Mouse (Mus musculus): ENCODE measurements around the gene Ankrd17. TPM values are rescaled to one million over a fixed set of nuclear protein-coding genes. Genes with fewer than 3 reads are reported as not detected.
"Not testable (repeated sequence)": the region's sequence is repeated elsewhere in the genome, so short reads cannot be mapped to it uniquely, and the experiment has no call there.

The Ankrd17 gene
- total RNA-seq, 2 experiments from 2014 or later, result 106 to 117 TPM

DNA sequence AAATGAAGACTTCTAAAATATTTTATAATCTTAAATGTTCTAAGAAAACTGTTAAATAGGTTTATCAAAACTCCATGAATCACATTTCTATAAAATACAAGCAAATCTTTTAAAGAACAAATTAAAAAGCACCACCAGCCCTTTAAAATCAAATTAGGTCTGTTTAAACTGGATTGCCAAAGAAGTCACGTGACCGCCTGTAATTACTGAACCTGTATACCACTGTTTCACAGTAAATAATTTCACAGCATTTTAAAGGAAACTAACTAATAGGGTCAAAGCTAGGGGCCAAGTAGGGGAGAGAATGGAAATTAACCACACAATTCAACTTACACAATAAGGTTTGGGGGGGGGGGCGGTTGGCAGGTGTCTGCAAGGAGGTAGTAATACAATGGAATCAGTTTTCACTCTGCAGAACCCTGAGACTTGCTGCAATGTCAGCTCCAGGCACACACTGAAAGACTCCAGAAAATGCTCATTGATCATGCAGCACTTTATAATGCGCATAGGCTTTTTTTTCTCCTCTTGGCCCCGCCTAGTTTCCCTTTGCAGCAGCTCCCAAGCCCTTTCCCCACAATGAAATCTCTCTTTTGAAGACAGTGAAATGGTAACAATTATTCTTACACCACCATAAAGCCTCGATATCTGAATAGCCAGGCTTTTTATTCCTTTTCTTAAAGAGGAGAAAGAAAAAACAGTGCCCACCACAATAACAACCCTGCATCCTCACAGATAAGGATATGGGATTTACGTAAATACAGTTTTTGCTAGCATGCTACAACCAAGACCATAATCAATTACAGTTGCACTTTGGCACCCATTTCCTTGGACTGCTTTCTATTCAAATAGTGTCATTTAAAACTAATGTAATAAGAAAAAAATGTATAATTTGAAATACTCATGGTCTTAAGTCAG is 27.9 kb downstream of the Ankrd17 start:
- DNase-seq, result no peak

DNA sequence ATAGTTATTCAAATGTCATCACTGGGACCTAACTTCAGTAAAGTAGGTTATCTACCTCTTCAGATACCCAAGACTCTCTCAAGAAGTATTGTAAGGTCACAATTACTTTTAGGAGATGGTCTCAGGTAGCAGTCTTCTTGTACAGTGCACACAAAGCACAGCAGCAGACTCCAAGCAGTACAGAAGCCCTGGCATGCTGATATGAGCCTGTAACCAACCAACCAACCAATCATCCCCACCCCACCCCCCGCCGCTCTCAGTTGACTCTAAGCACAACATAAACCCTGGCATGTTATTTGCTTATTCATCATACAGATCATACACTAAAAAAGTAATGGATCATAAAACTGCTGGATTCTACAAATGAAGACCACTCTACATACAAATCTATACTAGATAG is 33.9 kb downstream of the Ankrd17 start:
- no peak for DNase-seq

DNA sequence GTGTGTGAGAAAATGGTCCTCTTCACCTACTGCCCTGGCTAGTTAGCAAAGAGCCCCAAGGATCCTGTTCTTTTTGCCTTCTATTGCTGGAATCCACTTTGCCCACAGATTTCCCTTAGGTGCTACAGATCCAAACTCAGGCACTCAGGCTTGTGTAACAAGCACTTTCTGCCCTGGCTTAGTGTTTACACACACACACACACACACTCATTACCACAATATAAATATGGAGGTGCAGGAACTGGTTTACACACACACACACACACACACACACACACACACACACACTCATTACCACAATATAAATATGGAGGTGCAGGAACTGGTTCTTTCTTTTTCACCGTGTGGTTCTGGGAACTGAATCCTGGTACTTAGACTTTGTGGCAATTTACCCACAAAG is 35.3 kb downstream of the Ankrd17 start:
- no peak for DNase-seq

DNA sequence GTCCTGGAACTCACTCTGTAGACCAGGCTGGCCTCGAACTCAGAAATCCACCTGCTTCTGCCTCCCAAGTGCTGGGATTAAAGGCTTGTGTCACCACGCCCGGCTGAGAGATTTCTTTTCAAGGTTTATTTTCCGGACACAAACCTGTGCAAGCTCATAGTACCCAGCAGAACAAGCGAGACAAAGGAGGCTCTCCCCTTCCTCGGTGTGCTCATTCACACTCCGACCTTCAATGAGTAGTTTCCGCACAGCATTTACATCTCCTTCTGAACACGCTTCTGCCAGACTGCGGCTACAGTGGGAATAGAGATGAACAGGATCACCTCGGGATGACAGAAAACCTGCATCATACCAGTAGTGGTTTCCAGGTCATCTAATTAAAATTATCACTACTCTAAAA is 68.0 kb downstream of the Ankrd17 start:
- no peak for DNase-seq

DNA sequence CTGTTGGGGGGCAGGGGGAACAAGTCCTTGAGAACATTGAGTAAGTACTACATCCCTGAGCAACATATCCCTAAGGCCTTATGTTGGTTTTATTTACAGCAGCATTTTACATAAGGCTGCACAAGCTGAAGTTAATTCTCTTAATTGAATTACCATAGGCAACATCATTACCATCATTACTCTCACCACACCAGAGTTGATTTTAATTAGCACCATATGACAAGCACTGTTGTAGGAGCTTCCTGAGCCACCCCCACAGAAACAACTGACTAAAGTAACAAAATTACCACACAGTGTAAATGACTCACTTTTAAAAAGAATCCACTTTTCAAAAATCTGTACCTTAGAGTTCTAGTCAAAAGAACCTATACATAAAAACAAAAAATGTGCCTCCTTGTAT is 76.5 kb downstream of the Ankrd17 start:
- DNase-seq, result no peak

DNA sequence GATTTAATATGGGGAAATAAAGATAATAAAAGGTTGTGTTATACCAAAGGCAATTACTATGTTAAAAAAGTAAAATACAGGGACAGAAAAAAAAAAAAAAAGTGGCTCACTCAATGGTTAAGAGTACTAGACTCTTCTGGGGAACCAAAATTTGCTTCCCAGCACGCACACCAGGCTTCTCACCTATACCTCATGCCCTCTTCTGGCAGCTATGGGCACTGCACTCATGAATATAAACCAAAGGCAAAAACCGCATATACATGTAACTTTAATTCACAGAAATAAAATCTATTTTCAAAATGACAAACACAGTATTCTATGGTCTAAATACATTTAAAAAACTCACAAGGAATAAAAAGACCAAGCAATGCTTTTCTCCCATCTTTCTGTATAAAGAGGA is 79.8 kb downstream of the Ankrd17 start:
- no peak for DNase-seq

DNA sequence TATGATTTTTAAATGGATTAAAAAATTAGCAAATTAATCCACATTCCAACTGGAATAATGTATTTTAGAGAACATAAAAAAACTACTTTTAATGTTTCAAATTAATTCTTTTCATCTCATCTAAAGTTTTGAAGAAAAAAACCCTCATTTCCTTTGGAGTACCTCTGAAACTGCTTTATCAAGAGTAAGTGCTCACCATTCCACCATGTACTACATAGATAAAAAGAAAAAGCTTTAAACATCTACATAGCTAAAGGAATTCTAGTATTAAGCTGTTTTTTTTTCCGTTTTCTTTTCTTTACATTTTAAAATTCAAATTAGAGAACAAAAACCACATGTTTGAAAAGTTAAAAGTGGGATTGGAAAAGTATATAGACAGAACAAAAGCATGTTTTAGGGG is 86.3 kb downstream of the Ankrd17 start:
- no peak for DNase-seq

DNA sequence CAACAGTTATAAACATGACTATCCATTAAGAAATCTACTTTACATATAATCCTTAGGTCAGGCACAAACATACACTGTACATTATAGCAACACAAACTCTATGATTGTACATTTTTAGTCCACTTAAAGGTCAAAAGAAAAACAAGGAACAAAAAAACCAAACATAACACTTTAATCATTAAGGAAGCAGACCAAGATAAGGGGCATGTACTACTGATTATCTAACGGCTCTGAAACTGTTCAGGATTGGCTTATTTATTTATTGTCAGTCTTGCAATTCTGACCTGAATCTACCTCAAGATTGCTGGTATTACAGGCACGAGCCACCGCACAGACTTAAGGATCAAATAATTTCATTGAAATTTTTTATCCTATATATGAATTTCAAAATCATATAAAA is 87.0 kb downstream of the Ankrd17 start:
- no peak for DNase-seq

DNA sequence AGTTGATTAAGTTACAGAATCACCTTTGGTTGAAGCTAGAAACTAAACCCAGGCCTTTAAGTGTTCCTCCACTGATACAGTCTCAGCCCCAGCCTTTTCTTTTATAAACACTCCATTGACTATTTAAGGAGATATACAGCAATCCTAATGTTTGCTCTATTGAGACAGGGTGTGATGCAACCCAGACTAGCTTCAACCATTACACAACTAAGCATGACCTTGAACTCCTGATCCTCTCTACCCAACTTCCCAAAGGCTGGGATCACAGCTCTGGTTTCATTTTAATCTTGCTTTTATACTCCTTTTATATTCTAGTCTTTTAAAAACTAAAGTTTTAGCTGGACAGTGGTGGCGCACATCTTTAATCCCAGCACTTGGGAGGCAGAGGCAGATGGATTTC is 88.9 kb downstream of the Ankrd17 start:
- no peak for DNase-seq

DNA sequence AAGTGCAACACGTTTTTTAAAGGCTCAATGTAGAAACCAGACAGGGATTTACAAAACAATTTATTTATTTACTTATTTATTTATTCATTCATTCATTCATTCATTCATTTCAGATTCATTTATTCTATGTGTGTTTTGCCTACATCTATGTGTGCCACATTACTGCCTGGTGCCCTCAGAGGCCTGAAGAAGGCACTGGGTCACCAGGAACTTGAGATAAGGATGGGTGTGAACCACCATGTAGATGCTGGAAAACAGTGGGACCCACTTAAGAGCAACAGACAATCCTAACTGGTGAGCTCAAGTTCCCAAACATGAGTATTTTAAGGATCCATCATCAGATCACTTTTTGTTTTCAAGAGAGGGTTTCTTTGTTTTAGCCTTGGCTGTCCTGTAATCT is 91.6 kb downstream of the Ankrd17 start:
- DNase-seq, result no peak

DNA sequence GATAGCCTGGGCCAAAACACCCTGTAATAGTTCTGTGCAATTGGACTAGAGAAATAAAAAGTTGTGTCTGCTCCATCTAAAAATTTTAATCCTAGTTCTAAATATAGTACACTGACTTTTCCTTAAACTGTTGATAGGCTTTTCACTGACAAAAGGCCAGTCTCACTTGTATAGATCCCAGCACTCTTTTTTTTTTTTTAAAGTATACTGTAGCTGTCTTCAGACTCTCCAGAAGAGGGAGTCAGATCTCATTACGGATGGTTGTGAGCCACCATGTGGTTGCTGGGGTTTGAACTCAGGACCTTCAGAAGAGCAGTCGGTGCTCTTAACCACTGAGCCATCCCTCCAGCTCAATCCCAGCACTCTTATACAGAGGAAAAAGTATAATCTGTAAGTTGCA is 104.1 kb downstream of the Ankrd17 start:
- not testable (repeated sequence) for DNase-seq

DNA sequence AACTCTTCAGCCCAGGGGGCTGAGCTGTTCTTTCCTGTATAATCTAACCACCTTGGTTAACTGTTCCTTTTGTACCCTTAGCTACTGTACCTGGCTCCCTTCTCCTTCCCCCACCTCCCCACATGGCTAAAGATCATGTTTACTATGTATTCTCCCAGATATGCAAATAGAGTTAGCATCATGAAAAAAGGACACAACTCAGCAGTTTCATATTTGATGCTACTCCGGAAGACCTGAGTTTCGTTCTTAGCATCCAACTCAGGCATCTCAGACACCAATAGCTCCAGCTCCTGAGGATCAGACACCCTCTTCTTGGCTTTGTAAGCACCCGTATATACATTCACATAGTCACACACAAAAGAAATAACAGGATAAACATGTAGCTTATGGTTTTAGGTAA is 109.4 kb downstream of the Ankrd17 start:
- no peak for DNase-seq

DNA sequence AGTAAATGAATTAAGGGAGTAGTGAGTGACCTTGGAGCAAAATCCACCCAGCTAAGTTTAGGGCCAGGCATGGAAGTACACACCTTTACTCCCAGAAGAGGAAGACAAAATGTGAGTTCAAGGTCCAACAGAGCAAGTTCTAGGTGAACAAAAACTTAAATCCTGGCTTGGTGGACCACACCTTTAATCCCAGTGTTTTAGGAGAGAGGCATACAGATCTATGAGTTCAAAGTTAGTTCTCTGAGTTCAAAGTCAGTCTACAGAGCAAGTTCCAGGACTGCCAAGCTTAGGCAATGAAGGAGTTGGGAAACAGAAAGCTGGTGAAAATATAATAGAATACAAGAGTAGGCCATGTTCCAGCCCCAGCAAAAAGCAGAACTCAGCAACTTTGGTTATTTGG is 118.9 kb downstream of the Ankrd17 start:
- DNase-seq, result no peak

DNA sequence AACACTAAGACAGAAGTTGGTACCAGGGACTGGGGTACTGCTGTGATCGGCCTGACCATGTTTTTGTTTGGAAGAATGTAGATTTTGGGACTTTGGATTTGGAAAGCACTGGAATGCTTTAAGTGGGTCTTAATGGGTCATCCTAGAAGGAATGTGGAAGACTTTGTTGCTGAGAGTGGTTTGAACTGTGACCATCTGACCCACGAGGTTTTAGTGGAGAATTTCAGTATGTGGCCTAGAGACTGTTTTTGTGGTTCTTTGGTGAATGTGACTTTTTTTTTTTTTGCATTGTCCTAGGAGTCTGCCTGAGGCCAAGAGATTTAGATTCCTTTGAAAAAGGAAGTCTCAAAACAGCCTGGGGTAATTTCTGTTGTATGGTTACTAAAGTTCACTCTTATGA is 119.4 kb downstream of the Ankrd17 start:
- no peak for DNase-seq

DNA sequence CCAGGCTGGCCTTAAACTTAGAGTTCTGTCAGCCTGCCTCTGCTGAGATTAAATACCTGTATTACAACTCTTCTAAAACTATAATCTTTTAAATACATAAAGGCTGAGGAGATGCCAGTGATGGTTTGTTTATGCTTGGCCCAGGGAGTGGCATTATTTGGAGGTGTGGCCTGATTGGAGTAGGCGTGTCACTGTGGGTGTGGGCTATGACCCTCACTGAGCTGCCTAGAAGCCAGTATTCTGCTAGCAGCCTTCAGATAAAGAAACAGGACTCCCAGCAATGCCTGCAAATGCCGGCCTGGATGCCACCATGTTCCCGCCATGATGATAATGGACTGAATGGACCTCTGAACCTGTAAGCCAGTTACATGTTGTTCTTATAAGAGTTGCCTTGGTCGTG is 119.8 kb downstream of the Ankrd17 start:
- no peak for DNase-seq

DNA sequence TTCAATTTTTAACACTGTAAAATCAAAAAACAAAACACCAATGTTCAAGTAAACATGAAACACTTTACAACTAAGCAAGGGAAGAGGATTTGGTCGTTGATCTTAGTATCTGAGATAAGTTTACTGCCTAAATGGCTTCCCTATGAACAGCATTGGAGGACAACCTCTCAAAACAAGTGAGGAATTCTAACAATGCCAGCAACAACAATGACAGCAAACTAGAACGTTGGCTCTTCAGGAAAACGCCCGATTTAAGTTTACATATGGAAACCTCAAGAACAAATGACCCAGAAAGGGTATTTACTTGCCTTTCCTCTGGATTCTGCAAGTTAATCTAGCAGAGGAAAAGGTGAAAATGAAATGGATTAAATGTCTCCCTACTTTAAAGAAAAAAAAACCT is 121.0 kb downstream of the Ankrd17 start:
- no peak for DNase-seq

DNA sequence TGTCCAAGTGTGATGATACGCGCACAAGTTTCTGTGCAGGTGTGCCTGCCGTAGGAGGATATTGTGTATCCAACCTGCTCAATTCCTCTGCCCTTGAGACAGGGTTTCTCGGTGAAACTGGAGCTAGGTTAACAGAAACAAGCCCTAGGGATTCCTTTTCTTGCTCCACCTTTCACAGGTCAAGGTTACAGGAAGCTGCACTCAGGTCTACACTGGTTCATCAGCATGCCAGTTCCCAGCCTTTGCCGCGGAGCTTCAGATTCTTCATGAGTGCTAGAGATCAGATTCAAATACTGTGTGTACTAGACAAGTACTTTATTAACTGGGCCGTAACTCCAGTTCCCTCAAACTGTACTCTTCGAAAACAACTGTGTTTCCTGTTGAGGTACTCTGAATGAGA is 131.2 kb downstream of the Ankrd17 start:
- no peak for DNase-seq

DNA sequence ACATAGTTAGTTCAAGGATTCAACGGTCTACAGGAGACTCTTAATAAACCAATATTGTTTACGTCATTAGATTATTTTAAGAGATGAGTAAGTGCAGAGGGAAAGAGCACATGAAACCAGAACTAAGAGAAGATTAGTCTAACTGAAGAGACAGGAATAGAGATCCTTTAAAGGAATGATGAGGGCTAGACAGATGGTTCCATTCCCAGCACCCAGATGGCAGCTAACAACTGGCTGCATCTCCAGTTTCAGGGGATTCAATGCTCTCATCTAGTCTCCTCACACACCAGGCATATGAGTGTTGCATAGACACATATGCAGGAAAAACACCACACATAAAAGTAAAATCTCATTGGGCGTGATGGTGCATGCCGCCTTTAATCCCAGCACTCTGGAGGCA is 133.1 kb downstream of the Ankrd17 start:
- peak; percentile 30 to 32 for DNase-seq

DNA sequence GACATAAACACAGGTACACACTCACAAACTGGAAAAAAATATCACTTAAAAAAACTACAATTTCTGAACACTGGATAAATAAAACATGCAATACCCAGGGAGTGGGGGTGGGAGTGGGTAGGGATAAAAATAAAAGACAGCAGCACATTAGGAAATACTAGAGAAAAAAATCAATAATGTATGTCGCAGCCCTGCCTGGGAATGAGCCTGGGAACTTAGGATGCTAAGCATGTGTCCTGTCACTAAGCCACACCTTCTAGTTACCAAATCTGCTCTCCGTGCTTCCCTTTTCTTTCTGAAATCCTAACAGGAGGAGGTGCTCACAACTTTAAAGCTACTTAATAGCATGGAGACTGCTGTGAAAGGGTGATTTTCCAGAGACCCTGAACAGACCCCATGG is 136.6 kb downstream of the Ankrd17 start:
- DNase-seq, result no peak

DNA sequence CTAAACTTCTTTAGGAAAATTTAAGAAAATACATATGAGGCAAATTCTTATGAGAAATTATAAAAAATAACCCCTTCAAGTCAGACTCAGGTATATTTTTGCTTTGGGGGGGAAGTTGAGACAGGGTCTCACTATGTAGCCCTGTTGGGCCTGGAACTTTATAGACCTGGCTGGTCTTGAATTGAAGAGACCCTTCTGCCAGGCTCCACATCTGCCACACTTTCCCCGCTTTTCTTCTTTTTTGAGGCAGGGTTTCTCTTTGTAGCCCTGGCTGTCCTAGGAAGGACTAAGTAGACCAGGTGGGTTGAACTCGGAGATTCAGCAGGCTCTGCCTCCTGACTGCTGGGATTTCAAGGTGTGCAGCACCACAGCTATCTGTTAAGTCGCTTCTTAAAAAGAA is 139.7 kb downstream of the Ankrd17 start:
- no peak for DNase-seq

DNA sequence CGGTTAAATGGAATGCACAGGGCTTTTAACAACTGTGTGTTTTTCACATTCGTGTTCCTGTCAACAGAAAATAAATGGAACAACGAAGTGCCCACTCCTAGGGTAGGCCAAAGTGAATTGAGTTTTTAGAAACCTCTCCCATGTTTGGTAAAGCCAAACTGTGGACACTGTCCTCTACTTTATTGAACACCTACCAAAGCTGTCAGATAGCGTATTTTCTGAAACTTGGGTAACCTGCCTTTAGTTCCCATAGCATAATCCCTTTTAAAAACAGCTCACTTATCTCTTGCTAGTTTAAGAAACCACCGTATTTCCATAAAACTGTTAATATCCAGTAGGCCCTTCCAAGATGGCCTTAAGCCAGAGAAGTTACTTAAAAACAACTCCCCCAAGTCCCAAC is 141.6 kb downstream of the Ankrd17 start:
- DNase-seq, result no peak

DNA sequence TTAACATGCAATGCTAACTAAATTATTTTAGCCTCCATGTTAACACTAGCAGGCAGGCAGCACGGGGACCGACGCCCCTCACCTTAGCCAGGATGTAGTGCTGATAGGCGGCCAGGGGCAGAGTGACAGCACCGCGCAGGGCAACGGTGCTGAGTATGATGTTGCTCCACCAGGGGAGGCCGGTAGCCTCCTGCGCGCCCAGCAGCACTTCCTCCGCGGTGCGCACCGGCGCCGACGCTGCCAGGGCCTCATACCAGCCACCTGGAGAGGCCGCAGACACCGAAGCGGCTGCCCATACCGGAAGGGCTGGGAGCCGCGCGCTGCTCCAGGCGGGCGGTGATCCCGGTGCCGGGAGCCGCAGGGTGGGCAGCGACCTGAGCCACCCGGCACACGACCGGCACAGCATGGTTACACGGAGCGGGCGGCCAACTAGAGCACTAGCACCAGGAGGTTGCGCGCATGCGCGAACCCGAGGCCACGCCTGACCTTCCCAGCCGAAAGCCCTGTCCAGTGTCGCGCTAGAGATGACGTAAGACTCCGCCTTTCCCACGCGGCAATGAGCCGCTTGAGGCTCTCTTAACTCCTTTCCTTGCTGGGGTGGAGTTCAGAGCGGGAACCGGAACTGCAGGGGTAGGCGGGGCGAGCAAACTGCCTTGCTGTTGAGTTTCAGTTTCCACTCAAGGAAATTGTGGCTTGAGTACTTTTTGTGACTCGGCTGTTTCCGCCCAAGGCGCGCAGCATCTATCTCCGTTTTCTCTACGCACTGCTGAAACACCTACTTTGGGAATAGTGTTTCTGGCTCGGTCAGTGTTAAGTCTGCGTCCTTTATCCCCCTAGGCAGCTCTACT is 142.6 kb downstream of the Ankrd17 start, which contains the start of gene Cox18:
Cox18 (minus strand) TSS at position 468 of the 848 bp plus-strand sequence.
- DNase-seq, result peak; percentile 99

DNA sequence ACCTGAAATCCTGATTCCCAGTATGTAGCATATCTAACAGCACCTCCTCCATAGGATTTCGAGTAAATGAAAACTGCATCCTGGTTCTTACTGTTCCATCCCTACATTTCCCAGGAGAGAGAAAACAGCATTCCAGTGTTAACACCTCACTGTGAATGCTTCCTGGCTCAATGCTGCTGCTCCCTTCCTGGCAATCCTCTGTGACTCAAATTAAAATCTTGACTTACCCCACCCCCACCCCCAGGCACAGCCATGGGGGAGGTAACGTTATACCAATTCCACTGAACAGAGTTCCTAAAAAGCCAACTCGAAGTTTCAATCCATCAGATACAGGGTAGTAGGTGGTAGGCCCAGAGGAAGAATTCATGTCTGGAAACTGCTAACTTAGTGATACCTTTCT is 143.4 kb downstream of the Ankrd17 start:
- DNase-seq, result no peak

DNA sequence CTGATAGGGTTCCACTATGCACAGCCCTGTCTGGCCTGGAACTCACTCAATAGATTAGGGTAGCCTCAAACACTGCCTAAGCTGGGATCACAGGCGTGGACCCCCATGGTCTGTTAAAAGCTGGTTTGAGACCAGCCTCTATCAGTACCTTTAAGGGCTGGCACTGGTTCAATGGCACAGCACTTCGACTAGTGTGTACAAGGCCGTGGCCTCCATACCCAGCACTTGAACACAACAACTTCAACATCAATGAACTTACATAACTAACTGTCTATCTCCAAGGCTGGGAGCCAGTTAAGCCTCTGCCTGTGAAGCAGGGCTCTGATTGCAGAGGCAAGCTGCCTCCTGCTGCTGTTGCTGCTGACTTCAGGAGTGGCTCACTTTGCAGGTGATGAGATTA is 148.6 kb downstream of the Ankrd17 start:
- no peak for DNase-seq
